Mouse (Mus musculus): ENCODE measurements around the gene Fbxo28. TPM values are rescaled to one million over a fixed set of nuclear protein-coding genes. Genes with fewer than 3 reads are reported as not detected.

Fbxo28 gene
- 31.2 TPM for polyA plus RNA-seq (2015; fragmentation: Illumina TruSeq; extraction: RNeasy Lipid Tissue Mini Kit (QIAGEN cat#74804); ENCODE audit: low read depth, low replicate concordance)

DNA sequence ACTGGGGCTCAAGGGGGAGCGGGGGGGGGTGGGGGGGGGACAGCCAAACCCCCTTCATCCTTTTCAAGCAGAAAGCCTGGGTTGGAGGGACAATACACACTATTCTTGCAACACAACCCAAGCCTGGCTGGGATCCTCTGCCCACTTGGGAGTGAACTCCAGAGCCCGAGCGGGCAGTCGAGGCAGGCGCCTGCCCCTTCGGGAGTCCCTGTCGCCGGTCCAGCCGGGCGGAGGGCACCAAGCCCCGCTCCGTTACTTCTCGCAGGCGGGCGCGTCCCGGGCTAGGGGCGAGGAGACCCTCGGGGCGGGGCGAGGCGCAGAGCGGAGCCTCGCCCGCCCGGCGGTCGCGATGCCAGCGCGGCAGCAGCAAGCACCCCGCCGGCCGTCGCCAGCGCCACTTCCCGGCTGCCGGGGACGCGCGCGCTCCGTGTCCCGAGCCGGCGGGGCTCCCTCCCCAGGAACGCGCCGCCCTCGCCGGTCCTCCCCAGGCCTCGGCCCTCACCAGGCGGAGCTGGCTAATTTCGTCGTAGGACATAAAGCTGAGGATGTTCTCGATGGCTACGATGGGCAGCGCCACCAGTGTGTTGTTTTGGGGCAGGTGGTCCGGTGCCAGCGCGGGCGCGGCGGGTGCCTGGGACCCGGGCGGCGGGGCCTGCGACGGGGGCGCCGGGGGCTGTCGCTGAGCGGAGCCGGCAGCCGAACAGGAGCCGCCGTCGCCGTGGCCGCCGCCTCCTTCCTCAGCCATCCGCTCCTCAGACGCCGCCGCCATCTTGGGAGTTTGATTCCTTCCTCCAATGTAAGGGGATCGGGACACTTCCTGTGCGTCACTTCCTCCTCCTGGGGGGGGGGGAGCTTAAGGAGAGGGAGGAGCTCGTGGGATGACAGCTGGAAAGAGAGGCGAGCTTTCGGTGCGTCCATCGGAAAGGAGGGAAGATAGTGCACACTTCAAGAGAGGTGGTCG lies at the start of gene Fbxo28:
Gene Fbxo28, minus strand, starts transcription at position 809 of the 961 bp plus-strand sequence.

DNA sequence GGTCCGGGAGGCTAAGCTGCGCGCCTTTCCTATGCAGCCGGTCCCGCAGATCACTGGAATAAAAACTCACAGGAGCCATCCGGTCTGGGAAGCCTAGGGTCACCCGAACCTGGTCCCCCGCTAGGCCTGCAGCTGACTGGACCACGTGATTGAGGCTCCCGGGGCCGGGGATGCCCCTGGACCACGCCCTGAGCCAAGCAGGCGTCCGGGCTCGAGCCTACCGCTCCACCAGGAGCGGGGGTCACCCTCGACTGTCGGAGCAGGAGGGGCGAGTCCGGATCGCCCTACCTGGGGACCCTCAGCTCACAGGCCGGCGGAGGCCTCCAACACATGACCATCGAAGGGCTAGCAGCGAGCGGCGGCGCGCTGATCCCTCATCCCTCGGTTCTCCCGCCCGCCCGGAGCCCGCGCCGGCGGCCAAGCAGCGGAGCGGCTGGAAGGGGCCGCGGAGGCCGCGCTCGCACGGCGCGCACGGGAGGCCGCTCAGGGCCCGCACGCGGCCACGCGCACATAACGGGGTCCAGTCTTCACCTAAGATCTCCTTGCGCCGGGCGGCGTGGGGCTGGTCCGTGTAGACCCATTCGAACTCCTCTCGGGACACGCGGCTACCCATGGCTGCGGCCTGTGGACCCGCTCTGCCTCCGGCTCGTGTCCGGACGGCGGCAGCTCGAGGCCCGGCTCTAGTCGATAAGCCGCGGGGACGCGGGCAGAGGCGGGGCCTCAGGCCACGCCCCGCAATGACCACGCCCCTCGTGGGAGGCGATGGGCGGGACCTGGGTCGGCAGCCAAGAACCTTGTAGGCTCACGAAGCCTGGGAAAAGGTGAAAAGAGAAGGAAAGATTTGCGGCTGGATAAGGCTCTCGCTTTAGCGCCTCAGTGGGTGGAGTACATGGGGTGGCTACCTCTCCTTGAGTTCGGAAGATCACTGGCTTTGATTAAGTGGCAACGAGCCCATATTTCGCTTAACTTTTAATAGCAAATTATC lies 59.0 kb downstream of the Fbxo28 start, which contains the start of gene Degs1:
Gene Degs1, minus strand, starts transcription at position 714 of the 985 bp plus-strand sequence.

Other genes with a start within 250 kb of the Fbxo28 start
- gene Srp9, start 216.9 kb downstream of the Fbxo28 start, polyA plus RNA-seq (2015; fragmentation: Illumina TruSeq; extraction: RNeasy Lipid Tissue Mini Kit (QIAGEN cat#74804); ENCODE audit: low read depth, low replicate concordance), result 128 TPM
- not detected for gene Vmn1r1, start 177.1 kb downstream of the Fbxo28 start, polyA plus RNA-seq (2015; fragmentation: Illumina TruSeq; extraction: RNeasy Lipid Tissue Mini Kit (QIAGEN cat#74804); ENCODE audit: low read depth, low replicate concordance)
- 118 TPM for gene Degs1, start 58.8 kb downstream of the Fbxo28 start, polyA plus RNA-seq (2015; fragmentation: Illumina TruSeq; extraction: RNeasy Lipid Tissue Mini Kit (QIAGEN cat#74804); ENCODE audit: low read depth, low replicate concordance)
- gene Trp53bp2, start 67.5 kb upstream of the Fbxo28 start, polyA plus RNA-seq (2015; fragmentation: Illumina TruSeq; extraction: RNeasy Lipid Tissue Mini Kit (QIAGEN cat#74804); ENCODE audit: low read depth, low replicate concordance), result 13.3 TPM
- gene Capn2, start 176.0 kb upstream of the Fbxo28 start, polyA plus RNA-seq (2015; fragmentation: Illumina TruSeq; extraction: RNeasy Lipid Tissue Mini Kit (QIAGEN cat#74804); ENCODE audit: low read depth, low replicate concordance), result 57.9 TPM
- gene Capn8, start 223.4 kb upstream of the Fbxo28 start, polyA plus RNA-seq (2015; fragmentation: Illumina TruSeq; extraction: RNeasy Lipid Tissue Mini Kit (QIAGEN cat#74804); ENCODE audit: low read depth, low replicate concordance), result not detected

Data from brain, adult 10 weeks (tissue).